Comparison of ENCODE assay signal across 18 mouse cellular contexts in genomic region chr11:35558311-35558710, GRCm38 (mm10).
DNase-seq lines count a peak whose midpoint lies in the region; ATAC-seq lines count a peak whose summit lies in the region.
"Had no signal": no experiment of that assay in that cellular context is flagged by ENCODE, and none has a peak within 500 bp of the region (broad histone marks: within the 10 kb centered on the region; RNA-seq: fewer than 3 reads in every experiment).

No protein-coding gene starts in this region.

- peaks cover 41% of the 10 kb centered on the region for H3K4me1 ChIP-seq in hindbrain, embryonic 10.5 days (replicated peaks)
- peaks cover 24% of the 10 kb centered on the region; the same call in 1 of the 2 replicates for H3K4me1 ChIP-seq in hindbrain, embryonic 14.5 days (replicated peaks; ENCODE audit: control insufficient read depth, insufficient read depth, low read length)
- peaks cover 34% of the 10 kb centered on the region for H3K4me1 ChIP-seq in midbrain, embryonic 10.5 days
- H3K4me1 ChIP-seq in midbrain, embryonic 16.5 days (ENCODE audit: control insufficient read depth, insufficient read depth, low read length): no peaks in the 10 kb centered on the region; the same call in 1 of the 2 replicates
- H3K4me1 ChIP-seq in hindbrain, embryonic 12.5 days: peaks cover 29% of the 10 kb centered on the region

- no peak overlapping the region for H3K9ac ChIP-seq in hindbrain, embryonic 14.5 days
- H3K9ac ChIP-seq in midbrain, embryonic 16.5 days (ENCODE audit: low read depth, low read length): no peak overlapping the region
- H3K9ac ChIP-seq in hindbrain, embryonic 12.5 days: no peak overlapping the region
- H3K9ac ChIP-seq: forebrain, embryonic 13.5 days; forebrain, postnatal 0 days; heart, embryonic 13.5 days had no signal

- no peak overlapping the region for H3K4me3 ChIP-seq in hindbrain, embryonic 10.5 days
- no peak overlapping the region for H3K4me3 ChIP-seq in hindbrain, embryonic 14.5 days (replicated peaks; ENCODE audit: low read length)
- no peak overlapping the region for H3K4me3 ChIP-seq in midbrain, embryonic 10.5 days
- no peak overlapping the region for H3K4me3 ChIP-seq in midbrain, embryonic 16.5 days (ENCODE audit: low read depth, low read length)
- no peak overlapping the region for H3K4me3 ChIP-seq in hindbrain, embryonic 12.5 days
- H3K4me3 ChIP-seq: embryonic facial prominence, embryonic 10.5 days; forebrain, embryonic 13.5 days; heart, embryonic 13.5 days had no signal

- no peak overlapping the region for H3K4me2 ChIP-seq in hindbrain, embryonic 14.5 days (replicated peaks)
- H3K4me2 ChIP-seq in midbrain, embryonic 16.5 days (ENCODE audit: low read length): no peak overlapping the region
- H3K4me2 ChIP-seq in hindbrain, embryonic 12.5 days (replicated peaks): no peak overlapping the region
- H3K4me2 ChIP-seq: forebrain, embryonic 13.5 days; heart, embryonic 13.5 days had no signal

- H3K9me3 ChIP-seq in hindbrain, embryonic 10.5 days: no peaks in the 10 kb centered on the region
- H3K9me3 ChIP-seq in hindbrain, embryonic 14.5 days (ENCODE audit: control insufficient read depth, low read length): no peaks in the 10 kb centered on the region
- no peaks in the 10 kb centered on the region for H3K9me3 ChIP-seq in midbrain, embryonic 10.5 days (replicated peaks)
- no peaks in the 10 kb centered on the region for H3K9me3 ChIP-seq in midbrain, embryonic 16.5 days (replicated peaks; ENCODE audit: control insufficient read depth, low read length, poor library complexity, severe bottlenecking)
- no peaks in the 10 kb centered on the region for H3K9me3 ChIP-seq in hindbrain, embryonic 12.5 days (replicated peaks)
- H3K9me3 ChIP-seq: embryonic facial prominence, embryonic 10.5 days; forebrain, embryonic 13.5 days; heart, embryonic 13.5 days had no signal

- WGBS in hindbrain, embryonic 10.5 days: 84% methylated on average over 2 of the region's 2 CpGs
- WGBS in hindbrain, embryonic 14.5 days: 42% methylated on average over 2 of the region's 2 CpGs
- WGBS in midbrain, embryonic 10.5 days: 81% methylated on average over 2 of the region's 2 CpGs
- WGBS in midbrain, embryonic 16.5 days: 70% methylated on average over 2 of the region's 2 CpGs
- 69% methylated on average over 2 of the region's 2 CpGs for WGBS in hindbrain, embryonic 12.5 days

- H3K36me3 ChIP-seq in hindbrain, embryonic 10.5 days: 0 out of 2 replicates have a peak, but pooled peaks cover 3% of the 10 kb centered on the region
- no peaks in the 10 kb centered on the region for H3K36me3 ChIP-seq in hindbrain, embryonic 14.5 days (replicated peaks; ENCODE audit: control insufficient read depth, insufficient read depth)
- H3K36me3 ChIP-seq in midbrain, embryonic 10.5 days: no peaks in the 10 kb centered on the region
- no peaks in the 10 kb centered on the region for H3K36me3 ChIP-seq in midbrain, embryonic 16.5 days (ENCODE audit: control insufficient read depth, insufficient read depth, low read length)
- H3K36me3 ChIP-seq in hindbrain, embryonic 12.5 days: no peaks in the 10 kb centered on the region
- H3K36me3 ChIP-seq: embryonic facial prominence, embryonic 10.5 days; heart, embryonic 13.5 days had no signal

- ATAC-seq in hindbrain, embryonic 14.5 days (ENCODE audit: low FRiP score): no peak
- no peak for ATAC-seq in midbrain, embryonic 16.5 days
- peak; percentile 6; the same call in 1 of the 2 replicates for ATAC-seq in hindbrain, embryonic 12.5 days (ENCODE audit: low FRiP score)
- no peak for ATAC-seq in granulocyte monocyte progenitor cell, adult 5-6 weeks (replicated peaks; ENCODE audit: poor library complexity, severe bottlenecking)
- ATAC-seq: forebrain, embryonic 13.5 days; forebrain, postnatal 0 days had no signal

- H3K27ac ChIP-seq in hindbrain, embryonic 10.5 days: 0 out of 2 replicates have a peak overlapping the region, but pooled peaks have one; percentile 31
- H3K27ac ChIP-seq in hindbrain, embryonic 14.5 days: no peak overlapping the region
- peak overlapping the region; percentile 2; the same call in 1 of the 2 replicates for H3K27ac ChIP-seq in midbrain, embryonic 10.5 days (replicated peaks)
- H3K27ac ChIP-seq in midbrain, embryonic 16.5 days (ENCODE audit: low read length): no peak overlapping the region
- no peak overlapping the region for H3K27ac ChIP-seq in hindbrain, embryonic 12.5 days
- H3K27ac ChIP-seq: embryonic facial prominence, embryonic 10.5 days; forebrain, embryonic 13.5 days; heart, embryonic 13.5 days had no signal

- peaks cover 4% of the 10 kb centered on the region; the same call in 1 of the 2 replicates for H3K27me3 ChIP-seq in hindbrain, embryonic 10.5 days (ENCODE audit: insufficient read depth, poor library complexity, severe bottlenecking)
- H3K27me3 ChIP-seq in hindbrain, embryonic 14.5 days (ENCODE audit: control insufficient read depth, insufficient read depth, low read length): no peaks in the 10 kb centered on the region
- H3K27me3 ChIP-seq in midbrain, embryonic 10.5 days (ENCODE audit: low read depth, poor library complexity, severe bottlenecking): peaks cover 58% of the 10 kb centered on the region
- no peaks in the 10 kb centered on the region; the same call in 1 of the 2 replicates for H3K27me3 ChIP-seq in midbrain, embryonic 16.5 days (ENCODE audit: control insufficient read depth, insufficient read depth, low read depth, low read length)
- no peaks in the 10 kb centered on the region; the same call in 1 of the 2 replicates for H3K27me3 ChIP-seq in hindbrain, embryonic 12.5 days
- H3K27me3 ChIP-seq: heart, embryonic 13.5 days had no signal

- no peak for DNase-seq in hindbrain, embryonic 10.5 days (ENCODE audit: low spot score)
- DNase-seq in hindbrain, embryonic 14.5 days (ENCODE audit: low spot score): no peak
- no peak for DNase-seq in midbrain, embryonic 10.5 days (ENCODE audit: low spot score)
- DNase-seq in retina, embryonic 14.5 days (ENCODE audit: low spot score): peak; percentile 59
- DNase-seq in urinary bladder, postnatal 4 days (ENCODE audit: low spot score in 2 of 2): no peak
- DNase-seq: adrenal gland, adult 2 months; adrenal gland, postnatal 25 days; cerebellum, adult 18-20 months; cerebellum, adult 9-11 months; forebrain, postnatal 0 days; gastrocnemius, postnatal 14 days; heart, postnatal 4 days had no signal

Comparison
In these comparisons a context has a peak if more than half of its experiments do, and no peak if none do; other contexts are left out.
1. H3K27ac ChIP-seq: peak in hindbrain, embryonic 10.5 days (single experiment) and midbrain, embryonic 10.5 days (single experiment); none in hindbrain, embryonic 14.5 days (single experiment), midbrain, embryonic 16.5 days (single experiment) and hindbrain, embryonic 12.5 days (single experiment).